Mouse (Mus musculus): Measurements from ENCODE around the gene Rptor. TPM values are rescaled to one million over a fixed set of nuclear protein-coding genes. Genes with fewer than 3 reads are reported as not detected.

Rptor gene
- polyA plus RNA-seq, 1 experiment from 2014 or later: 10.6 TPM

GRCm38 (mm10) chr11:119894634-119895033 lies 291.9 kb downstream of the Rptor start:
- Histone ChIP-seq H3K4me3 (no peak overlapping the region), H3K9me3 (no peaks in the 10 kb centered on the region), H3K27ac (peak overlapping the region; percentile 87), H3K27me3 (no peaks in the 10 kb centered on the region), H3K4me2 (no peak overlapping the region), H3K9ac (no peak overlapping the region), H3K4me1 (replicated peaks) (peaks cover 70% of the 10 kb centered on the region), H3K36me3 (peaks cover 56% of the 10 kb centered on the region)
- ATAC-seq (ENCODE audit: low FRiP score): no peak
- WGBS: 75% methylated on average over 6 of the region's 6 CpGs

GRCm38 (mm10) chr11:119897041-119897440 lies 294.3 kb downstream of the Rptor start:
- peaks cover 37% of the 10 kb centered on the region for H3K36me3 ChIP-seq
- H3K4me2 ChIP-seq: no peak overlapping the region
- H3K9me3 ChIP-seq: no peaks in the 10 kb centered on the region
- peak overlapping the region; percentile 94 for H3K27ac ChIP-seq
- H3K9ac ChIP-seq: peak overlapping the region; percentile 55
- WGBS: 66% methylated on average over 9 of the region's 9 CpGs
- H3K4me1 ChIP-seq (replicated peaks): peaks cover 70% of the 10 kb centered on the region
- peak; percentile 86 for ATAC-seq (ENCODE audit: low FRiP score)
- no peak overlapping the region for H3K4me3 ChIP-seq
- H3K27me3 ChIP-seq: no peaks in the 10 kb centered on the region

- no peak overlapping the region for H3K4me3 ChIP-seq
- peak overlapping the region; percentile 55; the same call in 1 of the 2 replicates for H3K9ac ChIP-seq
- H3K4me1 ChIP-seq (replicated peaks): peaks cover 55% of the 10 kb centered on the region
- H3K27ac ChIP-seq: peak overlapping the region; percentile 94; the same call in 1 of the 2 replicates
- H3K9me3 ChIP-seq: no peaks in the 10 kb centered on the region
- H3K27me3 ChIP-seq: no peaks in the 10 kb centered on the region
- no peak overlapping the region for H3K4me2 ChIP-seq
- peaks cover 35% of the 10 kb centered on the region for H3K36me3 ChIP-seq
- ATAC-seq (ENCODE audit: low FRiP score): no peak
- WGBS: 75% methylated on average over 11 of the region's 11 CpGs
These were observed 296.3 kb downstream of the Rptor start for GRCm38 (mm10) chr11:119898976-119899375.

GRCm38 (mm10) chr11:119901174-119901573 lies 298.5 kb downstream of the Rptor start:
- no peak for ATAC-seq (ENCODE audit: low FRiP score)

GRCm38 (mm10) chr11:119902891-119903290 lies 300.2 kb downstream of the Rptor start:
- Histone ChIP-seq H3K9me3 (no peaks in the 10 kb centered on the region), H3K36me3 (peaks cover 16% of the 10 kb centered on the region), H3K27ac (no peak overlapping the region), H3K4me2 (no peak overlapping the region), H3K4me1 (replicated peaks) (peaks cover 18% of the 10 kb centered on the region), H3K4me3 (no peak overlapping the region), H3K27me3 (peaks cover 20% of the 10 kb centered on the region), H3K9ac (no peak overlapping the region)
- no peak for ATAC-seq (ENCODE audit: low FRiP score)
- WGBS: 71% methylated on average over 4 of the region's 4 CpGs

More at GRCm38 (mm10) chr11:119901174-119901573, 298.5 kb downstream of the Rptor start:
- Histone ChIP-seq H3K4me3 (no peak overlapping the region), H3K9ac (no peak overlapping the region), H3K4me1 (replicated peaks) (peaks cover 33% of the 10 kb centered on the region), H3K27ac (no peak overlapping the region), H3K36me3 (peaks cover 22% of the 10 kb centered on the region), H3K27me3 (peaks cover 8% of the 10 kb centered on the region), H3K4me2 (no peak overlapping the region), H3K9me3 (no peaks in the 10 kb centered on the region)
- whole genome bisulfite sequencing: 70% methylated on average over 4 of the region's 4 CpGs

GRCm38 (mm10) chr11:119904621-119905286 lies 302.0 kb downstream of the Rptor start:
- WGBS: 40% methylated on average over 5 of the region's 5 CpGs
- ATAC-seq (ENCODE audit: low FRiP score): peak; percentile 64

GRCm38 (mm10) chr11:119905794-119906193 lies 303.1 kb downstream of the Rptor start:
- H3K36me3 ChIP-seq: no peaks in the 10 kb centered on the region
- H3K9me3 ChIP-seq: no peaks in the 10 kb centered on the region
- no peak overlapping the region for H3K9ac ChIP-seq
- H3K4me2 ChIP-seq: no peak overlapping the region
- no peak overlapping the region for H3K27ac ChIP-seq
- peaks cover 5% of the 10 kb centered on the region; the same call in 1 of the 2 replicates for H3K4me1 ChIP-seq (replicated peaks)
- ATAC-seq (ENCODE audit: low FRiP score): no peak
- 91% methylated on average over 5 of the region's 5 CpGs for WGBS
- peaks cover 30% of the 10 kb centered on the region for H3K27me3 ChIP-seq
- no peak overlapping the region for H3K4me3 ChIP-seq

More at GRCm38 (mm10) chr11:119904621-119905286, 302.0 kb downstream of the Rptor start:
- Histone ChIP-seq H3K27ac (no peak overlapping the region), H3K4me1 (replicated peaks) (peaks cover 3% of the 10 kb centered on the region; the same call in 1 of the 2 replicates), H3K36me3 (peaks cover 1% of the 10 kb centered on the region; the same call in 1 of the 2 replicates), H3K27me3 (peaks cover 30% of the 10 kb centered on the region), H3K4me3 (no peak overlapping the region), H3K4me2 (no peak overlapping the region), H3K9ac (peak overlapping the region; percentile 43; the same call in 1 of the 2 replicates), H3K9me3 (no peaks in the 10 kb centered on the region)

GRCm38 (mm10) chr11:119907006-119907650 lies 304.4 kb downstream of the Rptor start:
- ATAC-seq (ENCODE audit: low FRiP score): no peak
- Histone ChIP-seq H3K36me3 (no peaks in the 10 kb centered on the region), H3K4me2 (no peak overlapping the region), H3K4me3 (no peak overlapping the region), H3K27me3 (peaks cover 30% of the 10 kb centered on the region), H3K4me1 (replicated peaks) (peaks cover 5% of the 10 kb centered on the region; the same call in 1 of the 2 replicates), H3K9ac (peak overlapping the region; percentile 49; the same call in 1 of the 2 replicates), H3K9me3 (no peaks in the 10 kb centered on the region), H3K27ac (no peak overlapping the region)
- WGBS: 44% methylated on average over 7 of the region's 7 CpGs

GRCm38 (mm10) chr11:119907711-119908110 lies 305.0 kb downstream of the Rptor start:
- Histone ChIP-seq H3K27me3 (peaks cover 30% of the 10 kb centered on the region), H3K36me3 (no peaks in the 10 kb centered on the region), H3K4me2 (no peak overlapping the region), H3K4me3 (no peak overlapping the region), H3K4me1 (replicated peaks) (peaks cover 6% of the 10 kb centered on the region), H3K9me3 (no peaks in the 10 kb centered on the region), H3K9ac (0 out of 2 replicates have a peak overlapping the region, but pooled peaks have one; percentile 49), H3K27ac (no peak overlapping the region)
- no peak for ATAC-seq (ENCODE audit: low FRiP score)
- WGBS: 52% methylated on average over 7 of the region's 7 CpGs

- H3K9ac ChIP-seq: peak overlapping the region; percentile 19; the same call in 1 of the 2 replicates
- H3K4me2 ChIP-seq: no peak overlapping the region
- H3K9me3 ChIP-seq: no peaks in the 10 kb centered on the region
- WGBS: 0% methylated on average over 5 of the region's 5 CpGs
- no peak overlapping the region for H3K4me3 ChIP-seq
- no peak for ATAC-seq (ENCODE audit: low FRiP score)
- H3K27me3 ChIP-seq: peaks cover 30% of the 10 kb centered on the region
- H3K4me1 ChIP-seq (replicated peaks): peaks cover 18% of the 10 kb centered on the region
- H3K36me3 ChIP-seq: no peaks in the 10 kb centered on the region
- H3K27ac ChIP-seq: no peak overlapping the region
These were observed 306.7 kb downstream of the Rptor start for GRCm38 (mm10) chr11:119909436-119909835.

GRCm38 (mm10) chr11:119912845-119913244 lies 310.1 kb downstream of the Rptor start:
- no peak for ATAC-seq (ENCODE audit: low FRiP score)
- WGBS: 7% methylated on average over 7 of the region's 7 CpGs
- peak overlapping the region; percentile 68 for H3K27ac ChIP-seq
- H3K4me3 ChIP-seq: peak overlapping the region; percentile 75
- peaks cover 38% of the 10 kb centered on the region for H3K4me1 ChIP-seq (replicated peaks)
- H3K36me3 ChIP-seq: peaks cover 24% of the 10 kb centered on the region
- H3K9ac ChIP-seq: peak overlapping the region; percentile 95
- no peaks in the 10 kb centered on the region for H3K9me3 ChIP-seq
- H3K4me2 ChIP-seq: peak overlapping the region; percentile 99
- peaks cover 11% of the 10 kb centered on the region for H3K27me3 ChIP-seq

- no peaks in the 10 kb centered on the region for H3K9me3 ChIP-seq
- peaks cover 38% of the 10 kb centered on the region for H3K4me1 ChIP-seq (replicated peaks)
- peak within 1 kb of the TSS; percentile 75 for H3K4me3 ChIP-seq
- H3K27me3 ChIP-seq: peaks cover 5% of the 10 kb centered on the region; the same call in 1 of the 2 replicates
- H3K4me2 ChIP-seq: peak within 1 kb of the TSS; percentile 99
- WGBS: under 1% methylated on average over 48 of the region's 48 CpGs
- ATAC-seq (ENCODE audit: low FRiP score): peak; percentile 71
- H3K9ac ChIP-seq: peak within 1 kb of the TSS; percentile 95
- peaks cover 29% of the 10 kb centered on the region for H3K36me3 ChIP-seq
- H3K27ac ChIP-seq: peak within 1 kb of the TSS; percentile 68
These were observed 310.7 kb downstream of the Rptor start, which contains the start of gene Chmp6 for GRCm38 (mm10) chr11:119913291-119913934. TSS of gene Chmp6 (plus strand) at chr11:119913441.

All from hindbrain, embryonic 13.5 days (tissue).